Mouse (Mus musculus) neural tube, embryonic 13.5 days (tissue): ENCODE data around the gene Maats1. TPM values are rescaled to one million over a fixed set of nuclear protein-coding genes. Genes with fewer than 3 reads are reported as not detected.

Source experiments
- ATAC-seq: fragments of 200-750 bp; cut with Nextera tagmentation; 2 replicates; pipeline ENCODE4 v1.8.0; 2017; ENCODE audit warnings: low read depth, mild to moderate bottlenecking, moderate TSS enrichment, moderate library complexity
- H3K27ac ChIP-seq: fragments of 300-500 bp; sonication (generic); replicated peaks from 2 replicates; pipeline ENCODE4 v1.5.1; 2015; ENCODE audit warnings: moderate library complexity, mild to moderate bottlenecking, inconsistent platforms
- H3K27me3 ChIP-seq: fragments of 300-500 bp; sonication (generic); 2 replicates; pipeline ENCODE4 v1.6.1; 2015; ENCODE audit warnings: mild to moderate bottlenecking, inconsistent platforms
- H3K36me3 ChIP-seq: fragments of 300-500 bp; sonication (generic); 2 replicates; pipeline ENCODE4 v1.6.1; 2015; ENCODE audit warnings: mild to moderate bottlenecking, inconsistent platforms
- H3K4me1 ChIP-seq: fragments of 300-500 bp; sonication (generic); replicated peaks from 2 replicates; pipeline ENCODE4 v1.6.1; 2015; ENCODE audit warnings: inconsistent platforms
- H3K4me2 ChIP-seq: fragments of 300-500 bp; sonication (generic); 2 replicates; pipeline ENCODE4 v1.6.1; 2015; ENCODE audit warnings: inconsistent platforms, mild to moderate bottlenecking, moderate library complexity
- H3K4me3 ChIP-seq: fragments of 300-500 bp; sonication (generic); 2 replicates; pipeline ENCODE4 v1.5.1; 2015; ENCODE audit warnings: mild to moderate bottlenecking, inconsistent platforms
- H3K9ac ChIP-seq: fragments of 300-500 bp; sonication (generic); 2 replicates; pipeline ENCODE4 v1.6.1; 2015; ENCODE audit warnings: moderate library complexity, mild to moderate bottlenecking, inconsistent platforms
- H3K9me3 ChIP-seq: fragments of 300-500 bp; sonication (generic); 2 replicates; pipeline ENCODE4 v1.6.1; 2016; ENCODE audit warnings: inconsistent platforms
- WGBS: fragments of 180-500 bp; shearing (Covaris S2); methylation state at CpG from one replicate; pipeline ENCODE4 v1.1.7; 2015; 5-methylcytosine and 5-hydroxymethylcytosine counted together
- polyA plus RNA-seq: library from polyadenylated mRNA; unstranded; fragments of >200 nt; fragmentation: Nextera tagmentation; extraction: Ambion mirVana; gene quantifications from 2 replicates; pipeline ENCODE4 v1.2.1, GENCODE M21; 2015

The Maats1 gene
- polyA plus RNA-seq, 1 experiment from 2014 or later: 0.36 TPM

DNA sequence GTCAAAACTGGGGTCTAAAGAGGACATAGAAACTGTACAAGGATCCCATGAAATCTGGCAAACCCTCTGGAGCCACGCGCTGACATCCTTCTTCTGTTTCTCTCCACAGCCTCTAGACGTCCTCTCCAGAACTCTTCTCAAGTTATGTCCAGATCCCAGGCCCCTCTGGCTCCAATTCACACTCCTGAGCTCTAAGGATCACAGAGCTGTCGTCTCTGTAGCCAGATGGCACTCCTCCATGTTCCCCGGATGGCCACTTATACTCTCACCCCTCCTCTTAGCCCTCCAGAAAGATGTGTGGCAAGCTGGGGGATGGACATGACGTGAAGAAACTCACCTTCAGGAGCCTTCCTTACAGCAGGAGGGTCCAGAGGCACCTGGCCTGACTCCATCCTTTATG, 35.6 kb upstream of the Maats1 start:
- 88% methylated on average over 6 of the region's 6 CpGs for WGBS
- no peak overlapping the region for H3K4me3 ChIP-seq
- H3K9ac ChIP-seq: no peak overlapping the region
- H3K9me3 ChIP-seq: no peaks in the 10 kb centered on the region
- no peaks in the 10 kb centered on the region for H3K27me3 ChIP-seq
- no peaks in the 10 kb centered on the region for H3K36me3 ChIP-seq
- no peak overlapping the region for H3K4me2 ChIP-seq
- H3K27ac ChIP-seq: no peak overlapping the region
- peaks cover 6% of the 10 kb centered on the region for H3K4me1 ChIP-seq
- no peak for ATAC-seq

DNA sequence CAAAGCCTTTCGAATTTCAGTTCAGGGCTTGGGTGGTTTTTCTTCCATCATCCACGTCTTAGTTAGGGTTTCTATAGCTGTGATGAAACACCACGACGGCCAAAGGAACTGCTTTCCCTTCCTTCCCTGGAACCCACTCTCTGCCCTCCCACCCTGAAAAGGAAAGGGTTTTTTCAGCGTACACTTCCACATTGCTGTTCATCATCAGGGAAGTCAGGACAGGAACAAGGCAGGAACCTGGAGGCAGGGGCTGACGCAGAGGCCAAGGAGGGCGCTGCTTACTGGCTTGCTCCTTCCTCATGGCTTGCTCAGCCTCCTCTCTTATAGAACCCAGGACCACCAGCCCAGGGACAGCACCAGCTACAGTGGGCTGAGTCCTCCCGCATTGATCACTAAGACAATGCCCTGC, 34.9 kb upstream of the Maats1 start:
- Histone ChIP-seq H3K27me3 (no peaks in the 10 kb centered on the region), H3K4me3 (peak overlapping the region; percentile 23), H3K4me1 (peaks cover 6% of the 10 kb centered on the region), H3K4me2 (peak overlapping the region; percentile 52), H3K27ac (peak overlapping the region; percentile 72), H3K9me3 (no peaks in the 10 kb centered on the region), H3K9ac (peak overlapping the region; percentile 62), H3K36me3 (no peaks in the 10 kb centered on the region)
- 58% methylated on average over 8 of the region's 8 CpGs for WGBS
- peak; percentile 52 for ATAC-seq

DNA sequence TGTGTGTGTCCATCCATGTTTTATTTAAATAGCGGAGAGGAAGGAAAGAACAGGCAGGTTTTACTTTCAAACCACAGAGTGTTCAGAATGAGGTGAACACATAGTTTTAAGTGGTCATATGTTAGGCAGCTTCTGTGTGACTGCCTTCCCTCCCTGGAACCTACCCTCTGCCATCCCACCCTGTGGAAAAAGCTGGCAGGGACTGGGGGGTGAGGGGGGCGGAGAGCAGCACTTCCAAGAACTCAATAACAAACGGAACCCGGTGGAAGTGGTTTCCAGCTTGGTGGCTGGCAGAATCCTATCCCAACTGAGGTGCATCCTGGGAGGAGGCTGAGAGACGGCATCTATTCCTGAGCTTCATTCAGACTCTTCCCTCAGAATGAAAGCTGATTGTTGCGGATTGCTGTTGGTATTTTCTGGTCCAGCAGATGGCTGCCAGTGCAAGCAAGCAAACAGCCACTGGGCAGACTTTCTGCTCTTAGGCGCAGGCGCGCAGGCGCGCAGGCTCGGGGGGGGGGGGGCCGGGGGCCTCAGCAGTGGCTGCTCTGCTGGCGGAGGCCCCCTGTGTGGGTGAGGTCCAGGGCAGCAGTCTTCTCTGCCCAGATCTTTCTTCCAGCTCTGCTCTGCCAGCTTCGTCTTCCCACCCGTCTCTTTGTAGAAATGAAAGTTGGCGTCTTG, 34.4 kb upstream of the Maats1 start:
- peak overlapping the region; percentile 52 for H3K4me2 ChIP-seq
- no peaks in the 10 kb centered on the region for H3K9me3 ChIP-seq
- H3K27ac ChIP-seq: peak overlapping the region; percentile 72
- no peaks in the 10 kb centered on the region for H3K36me3 ChIP-seq
- H3K4me3 ChIP-seq: peak overlapping the region; percentile 23
- H3K9ac ChIP-seq: peak overlapping the region; percentile 62
- H3K4me1 ChIP-seq: peaks cover 6% of the 10 kb centered on the region
- no peaks in the 10 kb centered on the region for H3K27me3 ChIP-seq
- peak; percentile 94 for ATAC-seq
- WGBS: 27% methylated on average over 17 of the region's 17 CpGs

DNA sequence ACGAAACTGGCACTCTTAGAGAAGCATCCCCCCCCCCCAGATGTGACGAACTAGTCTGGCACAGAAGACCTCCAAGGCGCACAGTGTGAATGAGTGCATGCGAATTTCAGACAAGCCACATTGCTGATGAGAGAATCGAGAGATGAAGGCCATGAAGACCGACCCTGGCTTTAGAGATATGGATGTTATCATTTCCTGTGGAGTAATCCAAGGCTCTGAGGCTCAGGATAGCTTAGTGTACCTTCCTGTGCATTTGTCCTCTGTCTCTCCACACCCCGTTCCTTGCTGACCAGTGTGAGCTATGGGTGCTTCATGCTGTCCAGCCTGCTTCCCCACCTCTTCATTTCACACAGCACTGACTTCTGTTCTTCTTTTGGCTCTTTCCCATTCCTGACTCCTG, 33.2 kb upstream of the Maats1 start:
- Histone ChIP-seq H3K27ac (no peak overlapping the region), H3K9me3 (no peaks in the 10 kb centered on the region), H3K9ac (no peak overlapping the region), H3K27me3 (no peaks in the 10 kb centered on the region), H3K36me3 (no peaks in the 10 kb centered on the region), H3K4me2 (no peak overlapping the region), H3K4me3 (no peak overlapping the region), H3K4me1 (peaks cover 6% of the 10 kb centered on the region)
- no peak for ATAC-seq
- WGBS: 90% methylated on average over 7 of the region's 7 CpGs

DNA sequence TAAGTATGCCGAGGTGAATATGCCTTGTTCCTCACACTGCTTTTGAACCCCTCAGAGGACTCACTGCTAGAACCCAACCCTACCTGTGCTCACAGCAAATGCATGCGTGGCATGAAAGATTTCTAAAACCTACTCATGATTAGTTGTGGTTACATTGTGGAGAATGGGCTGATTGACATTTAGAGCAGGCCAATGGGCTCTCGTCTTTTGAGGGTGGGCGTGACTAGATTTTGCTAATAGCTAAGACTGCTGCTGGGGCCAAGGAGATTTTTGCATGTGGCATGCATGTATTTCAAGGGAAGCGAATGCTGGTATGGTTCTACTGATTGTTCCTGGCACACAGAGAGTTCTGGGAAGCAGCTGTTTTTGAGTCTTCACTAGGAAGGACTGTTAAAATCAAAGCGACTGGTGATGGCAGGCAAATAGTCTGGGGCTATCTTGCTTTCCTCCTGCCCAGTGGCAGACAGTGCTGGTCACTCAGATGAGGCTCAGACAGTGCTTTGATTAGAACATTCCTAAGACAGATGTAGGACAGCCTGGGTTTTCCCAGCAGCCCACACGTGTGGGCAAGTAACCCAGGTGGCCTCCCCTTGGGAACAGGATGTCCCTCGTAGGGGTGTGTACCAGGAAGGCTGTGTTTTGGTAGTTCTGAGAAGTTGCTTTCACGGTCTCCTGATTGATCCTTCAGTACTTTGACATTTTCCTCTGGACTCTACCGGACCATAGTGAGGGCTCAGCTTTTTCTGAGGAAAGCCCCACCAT, 32.6 kb upstream of the Maats1 start:
- ATAC-seq: no peak
- H3K4me2 ChIP-seq: 0 out of 2 replicates have a peak overlapping the region, but pooled peaks have one; percentile 9
- H3K27ac ChIP-seq: no peak overlapping the region
- H3K4me1 ChIP-seq: peaks cover 6% of the 10 kb centered on the region
- H3K27me3 ChIP-seq: no peaks in the 10 kb centered on the region
- no peak overlapping the region for H3K4me3 ChIP-seq
- H3K36me3 ChIP-seq: no peaks in the 10 kb centered on the region
- no peaks in the 10 kb centered on the region for H3K9me3 ChIP-seq
- no peak overlapping the region for H3K9ac ChIP-seq
- 81% methylated on average over 10 of the region's 10 CpGs for WGBS

DNA sequence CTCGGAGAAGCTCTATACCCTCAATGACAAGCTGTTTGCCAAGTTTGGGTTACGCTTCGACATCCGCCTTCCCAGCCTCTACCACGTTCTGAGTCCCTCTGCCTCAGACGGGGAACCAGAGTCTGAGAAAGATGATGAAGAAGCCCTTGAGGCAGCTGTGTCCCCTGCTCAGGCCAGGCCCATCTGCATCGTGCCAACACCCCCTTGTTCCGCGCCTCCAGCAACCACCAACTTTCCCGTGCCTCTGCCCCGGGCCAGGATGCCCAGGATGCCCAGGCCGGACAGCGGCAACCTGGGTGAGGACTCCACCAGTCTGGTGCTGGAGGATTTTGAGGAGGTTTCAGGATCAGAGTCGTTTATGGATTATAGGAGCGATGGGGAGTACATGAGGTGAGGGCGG, 32.0 kb upstream of the Maats1 start:
- 83% methylated on average over 16 of the region's 16 CpGs for WGBS
- Histone ChIP-seq H3K9ac (no peak overlapping the region), H3K4me3 (no peak overlapping the region), H3K27me3 (no peaks in the 10 kb centered on the region), H3K4me1 (peaks cover 6% of the 10 kb centered on the region), H3K4me2 (0 out of 2 replicates have a peak overlapping the region, but pooled peaks have one; percentile 9), H3K27ac (no peak overlapping the region), H3K36me3 (no peaks in the 10 kb centered on the region), H3K9me3 (no peaks in the 10 kb centered on the region)
- no peak for ATAC-seq

DNA sequence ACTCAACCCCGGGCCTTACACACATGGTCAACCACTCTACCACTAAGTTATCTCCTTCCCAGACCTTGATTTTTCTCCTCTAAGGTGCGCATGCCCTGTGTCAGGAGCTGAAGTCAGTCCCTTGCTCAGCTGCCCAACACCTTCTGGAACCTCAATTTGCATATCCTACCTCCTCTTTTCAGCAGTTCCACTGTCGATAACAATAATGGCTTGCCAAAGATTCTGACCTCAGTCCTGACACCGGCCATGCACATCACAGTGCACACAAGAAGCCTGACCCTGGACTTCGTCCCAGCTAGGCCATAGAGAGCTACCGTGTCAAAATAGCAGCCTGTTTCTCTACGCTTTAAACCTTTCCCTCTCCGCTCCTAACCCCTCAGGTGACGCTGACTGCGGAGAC, 31.5 kb upstream of the Maats1 start:
- no peak overlapping the region for H3K27ac ChIP-seq
- no peaks in the 10 kb centered on the region for H3K36me3 ChIP-seq
- H3K4me2 ChIP-seq: no peak overlapping the region
- WGBS: 85% methylated on average over 10 of the region's 10 CpGs
- H3K9me3 ChIP-seq: no peaks in the 10 kb centered on the region
- H3K4me3 ChIP-seq: no peak overlapping the region
- peaks cover 6% of the 10 kb centered on the region for H3K4me1 ChIP-seq
- H3K9ac ChIP-seq: no peak overlapping the region
- ATAC-seq: no peak
- no peaks in the 10 kb centered on the region for H3K27me3 ChIP-seq

DNA sequence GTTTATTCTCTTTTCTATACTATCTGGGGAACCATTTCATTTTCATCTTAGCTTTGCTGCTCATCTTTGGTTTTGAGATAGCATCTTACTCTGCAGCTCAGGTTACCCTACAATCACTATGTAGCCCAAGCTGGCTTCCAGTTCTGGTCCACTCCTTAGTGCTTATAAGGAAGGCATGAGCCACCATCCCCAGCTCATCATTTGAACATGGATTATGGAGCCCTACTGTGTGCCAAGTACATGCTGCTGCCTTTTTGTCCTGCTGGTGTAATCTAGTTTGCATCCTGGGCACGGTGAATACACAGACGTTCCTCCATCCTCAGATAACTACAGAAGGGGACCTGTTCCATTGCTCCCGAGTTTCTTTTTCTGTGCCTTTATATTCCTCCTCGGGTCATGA, 30.9 kb upstream of the Maats1 start:
- Histone ChIP-seq H3K27me3 (no peaks in the 10 kb centered on the region), H3K4me1 (peaks cover 6% of the 10 kb centered on the region), H3K36me3 (no peaks in the 10 kb centered on the region), H3K9ac (no peak overlapping the region), H3K4me2 (no peak overlapping the region), H3K9me3 (no peaks in the 10 kb centered on the region), H3K4me3 (no peak overlapping the region), H3K27ac (no peak overlapping the region)
- WGBS: 87% methylated on average over 4 of the region's 4 CpGs
- ATAC-seq: no peak

DNA sequence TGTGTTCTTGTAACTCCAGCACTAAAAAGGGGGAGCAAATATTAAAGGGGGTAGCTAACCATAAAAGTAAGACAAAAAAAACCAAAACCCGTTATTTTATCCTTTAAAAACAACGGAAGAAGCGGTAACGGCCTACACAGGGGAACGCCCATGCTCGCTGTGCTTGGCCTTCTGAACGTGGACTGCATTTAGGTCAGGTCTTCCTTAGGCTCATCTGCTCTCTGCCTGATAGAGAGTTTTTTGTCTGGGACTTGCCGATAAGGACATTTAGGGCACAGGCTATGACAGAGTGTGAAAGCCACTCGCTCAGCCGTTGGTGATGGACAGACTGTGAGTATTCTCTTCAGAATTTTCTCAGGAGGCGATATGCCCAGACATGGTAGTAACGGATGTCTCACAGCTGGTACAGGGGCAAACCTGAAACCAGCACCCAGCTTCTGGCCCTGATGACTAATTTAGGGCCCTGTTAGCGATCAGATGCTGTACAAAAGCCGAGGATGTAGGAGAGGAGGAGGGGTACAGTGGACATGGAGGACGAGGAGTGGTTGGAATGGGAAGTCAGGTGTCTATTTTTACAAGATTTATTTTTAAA, 29.9 kb upstream of the Maats1 start:
- H3K4me2 ChIP-seq: no peak overlapping the region
- H3K9me3 ChIP-seq: no peaks in the 10 kb centered on the region
- H3K36me3 ChIP-seq: no peaks in the 10 kb centered on the region
- no peaks in the 10 kb centered on the region for H3K27me3 ChIP-seq
- H3K4me1 ChIP-seq: peaks cover 3% of the 10 kb centered on the region
- no peak overlapping the region for H3K9ac ChIP-seq
- no peak overlapping the region for H3K27ac ChIP-seq
- 90% methylated on average over 15 of the region's 15 CpGs for WGBS
- ATAC-seq: no peak
- H3K4me3 ChIP-seq: no peak overlapping the region

DNA sequence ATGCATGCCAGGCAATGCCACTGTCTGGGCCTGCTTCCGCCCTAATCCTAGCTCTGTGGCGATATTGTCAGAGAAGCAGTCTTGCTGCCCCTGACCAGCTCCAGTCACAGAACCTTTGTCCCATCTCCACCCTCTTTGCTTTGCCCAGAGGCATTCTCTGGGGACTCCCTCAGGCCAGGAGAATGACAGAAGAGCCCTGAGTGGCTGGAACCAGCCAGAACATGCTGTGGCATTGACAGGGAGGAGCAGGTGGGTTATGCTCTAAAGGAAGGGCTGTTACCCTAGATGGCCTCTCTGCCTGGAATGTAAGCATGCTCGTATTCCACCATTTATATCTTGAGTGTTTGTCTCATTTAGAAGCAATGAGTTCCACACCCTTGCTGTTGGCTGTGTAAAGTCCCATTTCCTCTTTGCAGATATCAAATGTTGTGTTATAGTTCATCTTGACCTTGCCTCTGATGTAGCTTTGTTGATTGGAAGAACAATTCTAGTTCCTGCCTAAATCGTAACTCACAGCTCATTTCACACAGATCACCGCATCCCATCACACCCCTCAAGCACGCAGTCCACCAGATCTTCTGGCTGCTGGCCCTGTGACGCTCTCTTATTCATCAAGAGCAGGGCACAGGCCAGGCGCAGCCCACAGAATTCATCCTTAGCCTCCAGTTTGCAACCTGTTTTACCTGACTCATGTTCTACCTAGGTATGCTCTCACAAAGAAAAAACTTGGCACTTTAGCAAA, 28.9 kb upstream of the Maats1 start:
- no peak overlapping the region for H3K4me3 ChIP-seq
- no peak overlapping the region for H3K27ac ChIP-seq
- no peak overlapping the region for H3K9ac ChIP-seq
- H3K4me2 ChIP-seq: no peak overlapping the region
- 80% methylated on average over 8 of the region's 8 CpGs for WGBS
- no peaks in the 10 kb centered on the region for H3K4me1 ChIP-seq
- H3K36me3 ChIP-seq: no peaks in the 10 kb centered on the region
- no peaks in the 10 kb centered on the region for H3K9me3 ChIP-seq
- no peak for ATAC-seq
- H3K27me3 ChIP-seq: no peaks in the 10 kb centered on the region

DNA sequence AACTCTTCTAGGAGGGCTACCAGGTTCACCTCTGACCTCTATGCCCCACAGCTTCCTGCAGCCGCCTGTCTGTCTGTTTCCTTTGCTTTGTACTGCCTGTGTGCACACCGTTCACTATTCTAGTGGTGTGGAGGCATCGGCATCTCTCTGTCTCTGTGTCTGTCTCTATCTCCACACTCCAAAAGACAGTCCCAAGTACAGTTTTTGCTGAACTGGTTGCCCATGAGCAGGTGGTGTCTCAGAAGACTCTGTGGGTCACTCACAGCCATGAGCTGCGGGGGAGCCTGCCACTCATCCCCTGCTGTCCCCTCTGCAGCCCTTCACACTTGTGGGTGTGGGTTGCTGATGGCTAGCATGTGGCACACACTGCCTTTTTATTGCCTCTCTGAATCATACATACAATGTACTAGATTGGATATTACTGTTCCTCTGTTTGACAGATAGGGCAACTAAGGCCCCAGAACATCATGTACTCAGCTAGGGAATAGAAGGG, 28.1 kb upstream of the Maats1 start:
- no peak for ATAC-seq

DNA sequence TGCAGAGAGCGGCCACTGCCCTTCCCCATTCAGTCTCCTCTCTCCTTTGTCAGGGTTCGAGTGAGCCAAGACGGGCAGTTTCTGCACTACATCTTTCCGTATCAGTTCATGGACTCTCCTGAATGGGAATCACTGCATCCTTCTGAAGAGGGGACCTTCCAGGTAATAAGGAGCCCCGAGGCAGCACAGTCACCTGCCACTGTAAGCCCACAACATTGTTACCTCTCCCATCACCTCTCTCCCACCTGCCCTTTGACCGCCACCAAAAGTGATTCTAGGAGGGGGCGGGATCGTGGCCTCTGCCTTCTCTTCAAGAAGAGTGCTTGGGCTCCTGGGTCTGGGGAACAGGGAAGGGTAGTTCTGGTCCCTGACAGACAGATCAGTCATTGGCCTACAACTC, 27.5 kb upstream of the Maats1 start:
- Histone ChIP-seq H3K27ac (no peak overlapping the region), H3K4me3 (no peak overlapping the region), H3K9me3 (no peaks in the 10 kb centered on the region), H3K27me3 (no peaks in the 10 kb centered on the region), H3K4me2 (no peak overlapping the region), H3K4me1 (no peaks in the 10 kb centered on the region), H3K9ac (no peak overlapping the region), H3K36me3 (no peaks in the 10 kb centered on the region)
- 93% methylated on average over 8 of the region's 8 CpGs for WGBS
- no peak for ATAC-seq

More for the DNA sequence above, 28.1 kb upstream of the Maats1 start:
- no peak overlapping the region for H3K27ac ChIP-seq
- 85% methylated on average over 4 of the region's 4 CpGs for WGBS
- H3K27me3 ChIP-seq: no peaks in the 10 kb centered on the region
- H3K9ac ChIP-seq: no peak overlapping the region
- H3K9me3 ChIP-seq: no peaks in the 10 kb centered on the region
- H3K4me3 ChIP-seq: no peak overlapping the region
- no peaks in the 10 kb centered on the region for H3K4me1 ChIP-seq
- H3K4me2 ChIP-seq: no peak overlapping the region
- no peaks in the 10 kb centered on the region for H3K36me3 ChIP-seq
